Mouse (Mus musculus) spleen, adult 2 months (tissue): ENCODE data around the gene Rnf34. TPM values are rescaled to one million over a fixed set of nuclear protein-coding genes. Genes with fewer than 3 reads are reported as not detected.
A peak's percentile ranks its signal among the peaks of the same experiment; 100 is the strongest.

Experiments used
- DNase-seq, 2 experiments: peaks; one replicate each; pipeline versions ENCODE4 v3.0.0 to v3.0.0-alpha.2; 2012 to 2021; ENCODE audit warnings: low spot score in 2 of 2, low read depth in 1 of 2
- H3K27ac ChIP-seq: fragments of 200-500 bp; 2 replicates; pipeline ENCODE4 v1.5.1; 2012; ENCODE audit warnings: low read length, inconsistent platforms; ENCODE audit not compliant: insufficient read depth
- H3K27me3 ChIP-seq: fragments of 200-500 bp; 2 replicates; pipeline ENCODE4 v1.6.1; 2012; ENCODE audit warnings: mild to moderate bottlenecking, moderate library complexity, low read length, inconsistent platforms; ENCODE audit not compliant: control insufficient read depth, insufficient read depth
- H3K36me3 ChIP-seq: fragments of 200-500 bp; 2 replicates; pipeline ENCODE4 v1.6.1; 2012; ENCODE audit warnings: mild to moderate bottlenecking, low read length, inconsistent platforms; ENCODE audit not compliant: control insufficient read depth, insufficient read depth
- H3K4me1 ChIP-seq: fragments of 200-500 bp; 2 replicates; pipeline ENCODE4 v1.6.1; 2011; ENCODE audit warnings: inconsistent platforms; ENCODE audit not compliant: control insufficient read depth, insufficient read depth, insufficient read length
- H3K4me3 ChIP-seq: fragments of 200-500 bp; 2 replicates; pipeline ENCODE4 v1.5.1; 2011; ENCODE audit warnings: mild to moderate bottlenecking, inconsistent platforms; ENCODE audit not compliant: insufficient read depth, insufficient read length; ENCODE audit errors: extremely low read depth
- CTCF ChIP-seq: fragments of 200-500 bp; IDR thresholded peaks from 2 replicates; pipeline ENCODE4 v1.5.1; 2011; ENCODE audit warnings: mild to moderate bottlenecking, inconsistent platforms; ENCODE audit not compliant: insufficient read depth, insufficient read length, insufficient replicate concordance; ENCODE audit errors: extremely low read depth
- POLR2A ChIP-seq: fragments of 200-500 bp; IDR thresholded peaks from 2 replicates; pipeline ENCODE4 v1.6.1; 2011; ENCODE audit warnings: low read depth, low read length, inconsistent platforms
- WGBS: fragments of 180-500 bp; shearing (Covaris S2); methylation state at CpG from one replicate; pipeline ENCODE4 v1.1.7; 2018; 5-methylcytosine and 5-hydroxymethylcytosine counted together
- polyA plus RNA-seq: library from polyadenylated mRNA; depleted of rRNA; stranded (reverse); fragments of >200 nt; gene quantifications from 2 replicates; pipeline ENCODE4 v1.2.3, GENCODE M21; 2012

The Rnf34 gene
- polyA plus RNA-seq, 1 experiment: 7.0 TPM

- 2% methylated on average over 43 of the region's 45 CpGs for WGBS
- Histone ChIP-seq H3K27me3 (no peaks in the 10 kb centered on the region), H3K4me3 (peak overlapping the region; percentile 92), H3K4me1 (peaks cover 17% of the 10 kb centered on the region; the same call in 1 of the 2 replicates), H3K36me3 (no peaks in the 10 kb centered on the region), H3K27ac (peak overlapping the region; percentile 83)
- peak; percentile 14 to 33 for DNase-seq
- TF ChIP-seq CTCF: no peak
- no peak for TF ChIP-seq POLR2A
Observed at GRCm38 (mm10) chr5:122898963-122899776, 49.3 kb downstream of the Rnf34 start.

GRCm38 (mm10) chr5:122899777-122900557 lies 50.1 kb downstream of the Rnf34 start:
- H3K4me1 ChIP-seq: peaks cover 13% of the 10 kb centered on the region; the same call in 1 of the 2 replicates
- TF ChIP-seq CTCF (no peak), POLR2A (peak; percentile 14; the same call in 1 of the 2 replicates)
- H3K27ac ChIP-seq: peak overlapping the region; percentile 83
- DNase-seq: peak; percentile 58 to 89
- H3K36me3 ChIP-seq: no peaks in the 10 kb centered on the region
- H3K4me3 ChIP-seq: peak overlapping the region; percentile 92
- no peaks in the 10 kb centered on the region for H3K27me3 ChIP-seq
- WGBS: 1% methylated on average over 118 of the region's 120 CpGs

GRCm38 (mm10) chr5:122900558-122901171 lies 50.8 kb downstream of the Rnf34 start:
- H3K27me3 ChIP-seq: no peaks in the 10 kb centered on the region
- peak overlapping the region; percentile 32; the same call in 1 of the 2 replicates for H3K27ac ChIP-seq
- peaks cover 7% of the 10 kb centered on the region; the same call in 1 of the 2 replicates for H3K4me1 ChIP-seq
- 8% methylated on average over 29 of the region's 33 CpGs for WGBS
- DNase-seq: no peak
- H3K36me3 ChIP-seq: no peaks in the 10 kb centered on the region
- TF ChIP-seq POLR2A (no peak), CTCF (no peak)
- H3K4me3 ChIP-seq: peak overlapping the region; percentile 92

- TF ChIP-seq CTCF (no peak), POLR2A (no peak)
- WGBS: 61% methylated on average over 11 of the region's 11 CpGs
- no peak for DNase-seq
- Histone ChIP-seq H3K27me3 (no peaks in the 10 kb centered on the region), H3K4me1 (peaks cover 7% of the 10 kb centered on the region; the same call in 1 of the 2 replicates), H3K36me3 (no peaks in the 10 kb centered on the region), H3K27ac (no peak overlapping the region), H3K4me3 (no peak overlapping the region)
Observed at GRCm38 (mm10) chr5:122901179-122901578, 51.3 kb downstream of the Rnf34 start.

GRCm38 (mm10) chr5:122901666-122902065 lies 51.8 kb downstream of the Rnf34 start:
- no peak for DNase-seq
- no peaks in the 10 kb centered on the region for H3K27me3 ChIP-seq
- H3K4me3 ChIP-seq: no peak overlapping the region
- H3K36me3 ChIP-seq: no peaks in the 10 kb centered on the region
- peaks cover 7% of the 10 kb centered on the region; the same call in 1 of the 2 replicates for H3K4me1 ChIP-seq
- TF ChIP-seq CTCF (no peak), POLR2A (no peak)
- WGBS: 11% methylated on average over 3 of the region's 3 CpGs
- no peak overlapping the region for H3K27ac ChIP-seq

- WGBS: 65% methylated on average over 6 of the region's 6 CpGs
- TF ChIP-seq POLR2A: no peak
- no peak for TF ChIP-seq CTCF
- peaks cover 7% of the 10 kb centered on the region; the same call in 1 of the 2 replicates for H3K4me1 ChIP-seq
- no peaks in the 10 kb centered on the region for H3K36me3 ChIP-seq
- no peak overlapping the region for H3K27ac ChIP-seq
- no peak overlapping the region for H3K4me3 ChIP-seq
- no peak for DNase-seq
- no peaks in the 10 kb centered on the region for H3K27me3 ChIP-seq
Observed at GRCm38 (mm10) chr5:122902228-122902627, 52.4 kb downstream of the Rnf34 start.
